Mouse (Mus musculus) heart, embryonic 15.5 days (tissue): Measurements from ENCODE around the gene Clta. TPM values are rescaled to one million over a fixed set of nuclear protein-coding genes. Genes with fewer than 3 reads are reported as not detected.
A peak's percentile ranks its signal among the peaks of the same experiment; 100 is the strongest.

Experiments used
- ATAC-seq: fragments of 200-750 bp; cut with Nextera tagmentation; replicated peaks from 2 replicates; pipeline ENCODE4 v1.8.0; 2017; ENCODE audit warnings: low read depth, moderate TSS enrichment; ENCODE audit not compliant: insufficient number of reproducible peaks, insufficient read depth, low FRiP score
- H3K27ac ChIP-seq: fragments of 300-500 bp; sonication (generic); 2 replicates; pipeline ENCODE4 v1.5.1; 2015; ENCODE audit warnings: mild to moderate bottlenecking, inconsistent platforms
- H3K27me3 ChIP-seq: fragments of 300-500 bp; sonication (generic); 2 replicates; pipeline ENCODE4 v1.6.1; 2015; ENCODE audit warnings: inconsistent platforms
- H3K36me3 ChIP-seq: fragments of 300-500 bp; sonication (generic); 2 replicates; pipeline ENCODE4 v1.6.1; 2015; ENCODE audit warnings: mild to moderate bottlenecking, inconsistent platforms
- H3K4me1 ChIP-seq: fragments of 300-500 bp; sonication (generic); replicated peaks from 2 replicates; pipeline ENCODE4 v1.6.1; 2015; ENCODE audit warnings: inconsistent platforms
- H3K4me2 ChIP-seq: fragments of 300-500 bp; sonication (generic); 2 replicates; pipeline ENCODE4 v1.6.1; 2015; ENCODE audit warnings: inconsistent platforms, mild to moderate bottlenecking, moderate library complexity
- H3K4me3 ChIP-seq: fragments of 300-500 bp; sonication (generic); 2 replicates; pipeline ENCODE4 v1.5.1; 2015; ENCODE audit warnings: mild to moderate bottlenecking, inconsistent platforms
- H3K9ac ChIP-seq: fragments of 300-500 bp; sonication (generic); 2 replicates; pipeline ENCODE4 v1.6.1; 2015; ENCODE audit warnings: mild to moderate bottlenecking, inconsistent platforms
- H3K9me3 ChIP-seq: fragments of 300-500 bp; sonication (generic); replicated peaks from 2 replicates; pipeline ENCODE4 v1.6.1; 2016; ENCODE audit warnings: inconsistent platforms
- WGBS: fragments of 180-500 bp; shearing (Covaris S2); methylation state at CpG from one replicate; pipeline ENCODE4 v1.1.7; 2015; ENCODE audit warnings: mixed read lengths; 5-methylcytosine and 5-hydroxymethylcytosine counted together
- polyA plus RNA-seq: library from polyadenylated mRNA; unstranded; fragments of >200 nt; fragmentation: Nextera tagmentation; extraction: Ambion mirVana; gene quantifications from 2 replicates; pipeline ENCODE4 v1.2.1, GENCODE M21; 2015

Gene Clta
- polyA plus RNA-seq, 1 experiment from 2014 or later: 130 TPM

- 88% methylated on average over 20 of the region's 20 CpGs for WGBS
- no peaks in the 10 kb centered on the region for H3K27me3 ChIP-seq
- no peak overlapping the region for H3K4me2 ChIP-seq
- H3K27ac ChIP-seq: no peak overlapping the region
- no peak overlapping the region for H3K4me3 ChIP-seq
- ATAC-seq: no peak
- H3K9me3 ChIP-seq: no peaks in the 10 kb centered on the region
- no peaks in the 10 kb centered on the region for H3K36me3 ChIP-seq
- peaks cover 40% of the 10 kb centered on the region for H3K4me1 ChIP-seq
- no peak overlapping the region for H3K9ac ChIP-seq
Observed at GRCm38 (mm10) chr4:43970393-43971330, 33.6 kb upstream of the Clta start.

DNA sequence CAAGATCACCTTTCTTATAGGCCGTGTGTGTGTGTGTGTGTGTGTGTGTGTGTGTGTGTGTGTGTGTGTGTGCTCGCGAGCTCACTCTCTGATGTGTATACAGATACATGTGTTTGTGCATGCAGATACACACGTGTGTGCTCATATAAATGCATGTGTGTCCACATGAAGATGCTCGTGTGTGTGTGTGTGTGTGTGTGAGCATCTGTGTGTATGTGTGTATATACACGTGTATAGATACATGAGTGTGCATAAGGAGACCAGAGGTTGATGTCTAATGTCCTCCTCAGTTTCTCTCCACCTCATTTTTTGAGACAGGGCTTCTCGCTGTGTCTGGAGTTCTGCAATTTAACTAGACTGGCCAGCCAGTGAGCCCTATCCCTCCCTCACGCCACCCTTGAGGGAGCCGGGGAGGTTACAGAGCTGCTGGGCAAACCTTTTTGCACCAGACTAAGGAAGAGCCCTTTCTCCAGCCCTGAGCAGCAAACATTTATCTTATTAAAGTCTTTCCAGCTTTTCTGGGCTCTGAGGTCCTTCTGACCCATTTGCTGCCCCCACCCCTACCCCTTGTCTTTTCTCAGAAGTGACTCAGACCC is 32.6 kb upstream of the Clta start:
- WGBS: 59% methylated on average over 9 of the region's 9 CpGs
- 0 out of 2 replicates have a peak overlapping the region, but pooled peaks have one; percentile 26 for H3K9ac ChIP-seq
- H3K27me3 ChIP-seq: no peaks in the 10 kb centered on the region
- H3K4me3 ChIP-seq: no peak overlapping the region
- H3K4me1 ChIP-seq: peaks cover 39% of the 10 kb centered on the region
- H3K27ac ChIP-seq: peak overlapping the region; percentile 84
- no peak for ATAC-seq
- H3K36me3 ChIP-seq: no peaks in the 10 kb centered on the region
- peak overlapping the region; percentile 50 for H3K4me2 ChIP-seq
- H3K9me3 ChIP-seq: no peaks in the 10 kb centered on the region

- 0 out of 2 replicates have a peak overlapping the region, but pooled peaks have one; percentile 26 for H3K9ac ChIP-seq
- no peaks in the 10 kb centered on the region for H3K9me3 ChIP-seq
- peak overlapping the region; percentile 84 for H3K27ac ChIP-seq
- H3K4me2 ChIP-seq: peak overlapping the region; percentile 50
- H3K4me3 ChIP-seq: no peak overlapping the region
- WGBS: 5% methylated on average over 8 of the region's 8 CpGs
- H3K4me1 ChIP-seq: peaks cover 39% of the 10 kb centered on the region
- H3K36me3 ChIP-seq: no peaks in the 10 kb centered on the region
- H3K27me3 ChIP-seq: no peaks in the 10 kb centered on the region
- ATAC-seq: peak; percentile 68
Observed at GRCm38 (mm10) chr4:43972137-43972591, 32.1 kb upstream of the Clta start.

GRCm38 (mm10) chr4:43973526-43973981 is 30.7 kb upstream of the Clta start:
- Histone ChIP-seq H3K9me3 (no peaks in the 10 kb centered on the region), H3K4me3 (no peak overlapping the region), H3K27me3 (no peaks in the 10 kb centered on the region), H3K4me2 (no peak overlapping the region), H3K27ac (peak overlapping the region; percentile 49), H3K9ac (no peak overlapping the region), H3K4me1 (peaks cover 35% of the 10 kb centered on the region), H3K36me3 (no peaks in the 10 kb centered on the region)
- WGBS: 38% methylated on average over 4 of the region's 4 CpGs
- no peak for ATAC-seq

DNA sequence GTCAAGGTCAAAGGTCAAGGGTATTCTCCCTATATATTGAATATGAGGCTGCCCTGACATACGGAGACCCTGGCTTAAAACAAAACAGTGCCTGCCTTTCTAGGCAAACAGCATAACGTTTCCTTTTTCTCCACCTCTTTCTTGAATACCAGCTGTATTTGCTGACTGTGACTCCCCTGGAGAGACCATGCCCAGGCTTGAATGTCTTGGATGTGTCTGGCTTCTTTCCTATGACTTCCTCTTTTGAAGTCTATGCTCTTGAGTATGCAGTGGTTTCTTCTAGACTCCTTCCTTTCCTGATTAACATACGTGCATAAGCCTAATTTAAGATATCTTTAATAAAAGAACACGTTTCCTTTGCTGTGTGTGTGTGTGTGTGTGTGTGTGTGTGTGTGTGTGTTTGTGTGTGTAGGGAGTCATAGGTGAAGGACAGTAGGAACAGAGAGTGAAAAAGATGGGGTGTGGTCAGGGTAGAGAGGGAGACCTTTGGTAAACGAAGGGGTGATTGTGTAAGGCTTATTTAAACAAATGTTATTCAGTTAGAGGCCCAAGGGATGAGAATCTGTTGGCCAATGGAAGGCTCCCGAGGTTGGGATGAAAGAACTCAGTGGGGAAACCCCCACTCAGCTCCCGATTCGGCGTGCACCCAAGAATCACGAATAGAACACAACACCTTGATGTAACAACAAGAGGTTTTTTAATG is 29.2 kb upstream of the Clta start:
- no peak overlapping the region for H3K27ac ChIP-seq
- peaks cover 39% of the 10 kb centered on the region for H3K4me1 ChIP-seq
- ATAC-seq: no peak
- H3K4me2 ChIP-seq: no peak overlapping the region
- no peaks in the 10 kb centered on the region for H3K9me3 ChIP-seq
- H3K4me3 ChIP-seq: no peak overlapping the region
- WGBS: 67% methylated on average over 10 of the region's 10 CpGs
- no peak overlapping the region for H3K9ac ChIP-seq
- no peaks in the 10 kb centered on the region for H3K36me3 ChIP-seq
- no peaks in the 10 kb centered on the region for H3K27me3 ChIP-seq

DNA sequence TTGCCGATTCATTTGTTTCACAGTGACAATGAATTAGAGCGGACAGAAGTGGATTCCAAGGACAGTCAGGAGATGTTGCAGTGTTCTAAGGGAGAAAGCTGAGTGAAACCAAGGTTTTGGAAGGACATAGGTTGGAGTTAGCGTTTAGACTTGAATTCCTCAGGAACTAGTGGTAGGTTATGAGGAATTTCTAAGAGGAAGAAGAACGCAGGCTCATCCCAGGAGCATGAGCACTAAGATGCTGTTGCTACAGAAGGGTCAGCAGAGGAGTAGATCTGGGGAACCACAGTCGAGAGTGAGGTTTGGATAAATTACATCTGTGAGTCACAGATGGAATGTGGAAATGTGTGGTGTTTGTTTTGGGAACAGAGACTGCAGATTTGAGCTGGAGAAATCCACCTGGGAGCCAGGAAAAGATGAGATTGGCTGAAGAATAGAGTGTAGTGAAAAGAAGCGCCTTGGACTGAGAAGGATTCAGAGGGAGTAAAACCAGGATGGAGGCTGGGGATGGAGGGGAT is 28.0 kb upstream of the Clta start:
- no peaks in the 10 kb centered on the region for H3K27me3 ChIP-seq
- 79% methylated on average over 6 of the region's 6 CpGs for whole genome bisulfite sequencing
- ATAC-seq: no peak
- H3K4me2 ChIP-seq: no peak overlapping the region
- no peak overlapping the region for H3K4me3 ChIP-seq
- H3K4me1 ChIP-seq: peaks cover 40% of the 10 kb centered on the region
- H3K27ac ChIP-seq: no peak overlapping the region
- no peak overlapping the region for H3K9ac ChIP-seq
- no peaks in the 10 kb centered on the region for H3K36me3 ChIP-seq
- no peaks in the 10 kb centered on the region for H3K9me3 ChIP-seq

DNA sequence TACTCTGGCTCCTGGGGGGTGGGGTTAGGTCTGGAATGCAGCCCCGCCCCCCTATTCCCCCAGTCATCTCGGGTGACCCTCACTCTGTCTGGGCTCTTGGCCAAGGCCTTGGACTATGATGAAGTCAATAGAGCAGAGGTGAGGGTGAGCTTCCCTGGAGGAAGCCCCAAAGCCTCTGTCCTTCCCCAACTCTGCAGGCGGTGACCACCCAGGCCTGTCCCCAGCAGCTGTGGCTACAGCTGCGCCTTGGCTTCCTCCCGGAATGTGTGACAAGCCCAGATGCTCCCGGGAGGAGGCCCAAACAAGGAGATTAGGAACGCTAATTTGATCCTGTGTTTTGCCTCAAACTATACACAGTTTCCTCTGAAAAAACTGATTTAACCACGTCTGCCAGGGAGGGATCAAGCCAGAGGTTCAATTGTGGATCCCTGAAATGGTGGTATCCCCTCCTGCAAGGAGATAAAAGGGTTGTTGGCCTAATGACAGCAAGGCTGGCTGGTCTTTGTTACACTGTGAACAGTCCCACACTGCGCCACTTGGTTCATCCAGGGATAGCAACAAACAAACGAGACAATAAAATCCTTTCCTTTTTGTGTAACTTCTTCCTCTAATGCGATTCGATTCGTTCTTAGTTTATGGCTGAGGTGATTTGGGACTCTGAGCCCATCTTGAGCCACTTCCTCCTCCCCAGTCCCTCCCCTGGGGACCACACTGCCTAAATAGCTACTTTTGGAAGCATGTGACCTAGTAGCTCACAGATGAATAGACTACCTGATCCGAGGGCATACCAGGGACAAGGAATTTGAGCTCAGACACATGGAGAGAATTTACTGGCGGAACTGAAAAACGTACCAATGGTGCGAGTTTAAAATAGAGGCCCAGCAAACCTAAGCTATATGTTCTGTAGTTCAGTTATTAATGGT is 25.5 kb upstream of the Clta start:
- Histone ChIP-seq H3K27me3 (no peaks in the 10 kb centered on the region), H3K9me3 (no peaks in the 10 kb centered on the region), H3K36me3 (no peaks in the 10 kb centered on the region), H3K4me2 (peak overlapping the region; percentile 23; the same call in 1 of the 2 replicates), H3K9ac (no peak overlapping the region), H3K4me1 (peaks cover 27% of the 10 kb centered on the region), H3K27ac (peak overlapping the region; percentile 61), H3K4me3 (no peak overlapping the region)
- 38% methylated on average over 17 of the region's 17 CpGs for WGBS
- peak; percentile 40 for ATAC-seq

GRCm38 (mm10) chr4:43979746-43980145 is 24.5 kb upstream of the Clta start:
- ATAC-seq: no peak
- Histone ChIP-seq H3K4me2 (no peak overlapping the region), H3K36me3 (no peaks in the 10 kb centered on the region), H3K9me3 (no peaks in the 10 kb centered on the region), H3K27ac (0 out of 2 replicates have a peak overlapping the region, but pooled peaks have one; percentile 61), H3K9ac (no peak overlapping the region), H3K4me3 (no peak overlapping the region), H3K4me1 (peaks cover 27% of the 10 kb centered on the region), H3K27me3 (no peaks in the 10 kb centered on the region)
- 79% methylated on average over 3 of the region's 3 CpGs for WGBS

- H3K4me3 ChIP-seq: no peak overlapping the region
- H3K36me3 ChIP-seq: no peaks in the 10 kb centered on the region
- H3K4me2 ChIP-seq: no peak overlapping the region
- peaks cover 27% of the 10 kb centered on the region for H3K4me1 ChIP-seq
- no peak overlapping the region for H3K9ac ChIP-seq
- ATAC-seq: no peak
- WGBS: 73% methylated on average over 4 of the region's 4 CpGs
- H3K27ac ChIP-seq: no peak overlapping the region
- no peaks in the 10 kb centered on the region for H3K27me3 ChIP-seq
- no peaks in the 10 kb centered on the region for H3K9me3 ChIP-seq
Observed at GRCm38 (mm10) chr4:43980236-43980635, 24.0 kb upstream of the Clta start.

GRCm38 (mm10) chr4:43980846-43981245 is 23.4 kb upstream of the Clta start:
- no peak for ATAC-seq
- H3K27ac ChIP-seq: no peak overlapping the region
- WGBS: 96% methylated on average over 6 of the region's 6 CpGs
- no peak overlapping the region for H3K9ac ChIP-seq
- H3K9me3 ChIP-seq: no peaks in the 10 kb centered on the region
- no peak overlapping the region for H3K4me2 ChIP-seq
- H3K27me3 ChIP-seq: no peaks in the 10 kb centered on the region
- H3K4me1 ChIP-seq: peaks cover 27% of the 10 kb centered on the region
- no peaks in the 10 kb centered on the region for H3K36me3 ChIP-seq
- H3K4me3 ChIP-seq: no peak overlapping the region
